Mouse (Mus musculus) forebrain, embryonic 11.5 days (tissue): Measurements from ENCODE around the gene Gm20388. TPM values are rescaled to one million over a fixed set of nuclear protein-coding genes. Genes with fewer than 3 reads are reported as not detected.
"Not testable (repeated sequence)": the region's sequence is repeated elsewhere in the genome, so short reads cannot be mapped to it uniquely, and the experiment has no call there.

ENCODE experiments used
- ATAC-seq: fragments of 200-750 bp; cut with Nextera tagmentation; replicated peaks from 2 replicates; pipeline ENCODE4 v1.8.0; 2017; ENCODE audit warnings: moderate TSS enrichment; ENCODE audit not compliant: low FRiP score
- DNase-seq: peaks from one replicate; pipeline ENCODE4 v3.0.0-alpha.2; 2017; ENCODE audit warnings: low spot score
- H3K27ac ChIP-seq: fragments of 300-500 bp; sonication (generic); 2 replicates; pipeline ENCODE4 v1.5.1; 2014; ENCODE audit warnings: low read depth, low read length
- H3K27me3 ChIP-seq: fragments of 300-500 bp; sonication (generic); 2 replicates; pipeline ENCODE4 v1.6.1; 2014; ENCODE audit warnings: mild to moderate bottlenecking, low read length, mixed read lengths; ENCODE audit not compliant: control insufficient read depth, insufficient read depth
- H3K36me3 ChIP-seq: fragments of 300-500 bp; sonication (generic); 2 replicates; pipeline ENCODE4 v1.6.1; 2014; ENCODE audit warnings: mild to moderate bottlenecking, low read length, moderate library complexity, mixed read lengths; ENCODE audit not compliant: control insufficient read depth, insufficient read depth
- H3K4me1 ChIP-seq: fragments of 300-500 bp; sonication (generic); replicated peaks from 2 replicates; pipeline ENCODE4 v1.6.1; 2014; ENCODE audit warnings: low read length, mixed read lengths; ENCODE audit not compliant: control insufficient read depth, insufficient read depth
- H3K4me2 ChIP-seq: fragments of 300-500 bp; sonication (generic); 2 replicates; pipeline ENCODE4 v1.6.1; 2014; ENCODE audit warnings: low read depth, mild to moderate bottlenecking, low read length, moderate library complexity, mixed read lengths; ENCODE audit not compliant: severe bottlenecking
- H3K4me3 ChIP-seq: fragments of 300-500 bp; sonication (generic); 2 replicates; pipeline ENCODE4 v1.5.1; 2014; ENCODE audit warnings: low read depth, low read length
- H3K9ac ChIP-seq: fragments of 300-500 bp; sonication (generic); 2 replicates; pipeline ENCODE4 v1.6.1; 2014; ENCODE audit warnings: low read length
- H3K9me3 ChIP-seq: fragments of 300-500 bp; sonication (generic); 2 replicates; pipeline ENCODE4 v1.6.1; 2016; ENCODE audit warnings: low read length, mixed read lengths; ENCODE audit not compliant: control insufficient read depth
- WGBS: fragments of 180-500 bp; shearing (Covaris S2); extraction: QIAGEN DNeasy Blood & Tissue Kit; methylation state at CpG from one replicate; pipeline ENCODE4 v1.1.7; 2014; 5-methylcytosine and 5-hydroxymethylcytosine counted together
- polyA plus RNA-seq: library from polyadenylated mRNA; unstranded; fragments of >200 nt; fragmentation: Nextera tagmentation; extraction: Ambion mirVana; gene quantifications from 2 replicates; pipeline ENCODE4 v1.2.1, GENCODE M21; 2014

The Gm20388 gene
- polyA plus RNA-seq, 1 experiment from 2014 or later = not detected

GRCm38 (mm10) chr8:123442351-123442750, 3531.7 kb downstream of the Gm20388 start:
- ATAC-seq (no peak), DNase-seq (no peak)
- no peaks in the 10 kb centered on the region for H3K27me3 ChIP-seq
- H3K4me3 ChIP-seq = peak overlapping the region; percentile 65; the same call in 1 of the 2 replicates
- no peak overlapping the region for H3K27ac ChIP-seq
- H3K4me2 ChIP-seq = no peak overlapping the region; the same call in 1 of the 2 replicates
- 79% methylated on average over 5 of the region's 5 CpGs for WGBS
- H3K36me3 ChIP-seq = no peaks in the 10 kb centered on the region
- no peak overlapping the region for H3K9ac ChIP-seq
- peaks cover 8% of the 10 kb centered on the region; the same call in 1 of the 2 replicates for H3K4me1 ChIP-seq
- H3K9me3 ChIP-seq = no peaks in the 10 kb centered on the region

GRCm38 (mm10) chr8:123442871-123443575, 3532.4 kb downstream of the Gm20388 start:
- Histone ChIP-seq H3K4me1 (peaks cover 8% of the 10 kb centered on the region; the same call in 1 of the 2 replicates), H3K9ac (peak overlapping the region; percentile 77), H3K4me2 (peak overlapping the region; percentile 71), H3K4me3 (peak overlapping the region; percentile 65), H3K9me3 (no peaks in the 10 kb centered on the region), H3K36me3 (no peaks in the 10 kb centered on the region), H3K27ac (0 out of 2 replicates have a peak overlapping the region, but pooled peaks have one; percentile 31), H3K27me3 (no peaks in the 10 kb centered on the region)
- peak; percentile 94 for DNase-seq
- WGBS = under 1% methylated on average over 37 of the region's 41 CpGs
- peak; percentile 95 for ATAC-seq

- Histone ChIP-seq H3K4me3 (peak overlapping the region; percentile 65), H3K36me3 (no peaks in the 10 kb centered on the region), H3K9ac (peak overlapping the region; percentile 77), H3K27ac (no peak overlapping the region), H3K27me3 (no peaks in the 10 kb centered on the region), H3K4me2 (peak overlapping the region; percentile 71), H3K9me3 (no peaks in the 10 kb centered on the region), H3K4me1 (peaks cover 8% of the 10 kb centered on the region; the same call in 1 of the 2 replicates)
- 33% methylated on average over 4 of the region's 4 CpGs for WGBS
- ATAC-seq (no peak), DNase-seq (no peak)
Observed at GRCm38 (mm10) chr8:123443576-123443921, 3532.9 kb downstream of the Gm20388 start.

DNA sequence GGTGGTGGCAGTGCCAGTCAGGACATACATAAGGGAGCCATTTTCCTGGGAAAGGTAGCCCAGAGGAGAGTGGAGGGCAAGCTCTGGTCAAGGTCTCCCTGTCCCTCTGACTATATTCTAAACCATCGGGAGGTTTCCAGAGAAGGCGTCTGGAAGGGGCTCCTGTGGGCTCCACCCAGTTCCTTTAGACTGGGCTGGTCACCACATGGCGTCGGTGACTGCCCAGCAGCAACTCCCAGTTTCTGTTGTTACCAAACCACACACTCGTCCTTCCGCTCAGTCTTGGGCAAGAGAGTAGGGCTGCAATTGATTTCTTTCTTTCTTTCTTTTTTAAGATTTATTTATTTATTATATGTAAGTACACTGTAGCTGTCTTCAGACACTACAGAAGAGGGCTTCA, 3533.5 kb downstream of the Gm20388 start:
- ATAC-seq = no peak
- no peaks in the 10 kb centered on the region for H3K27me3 ChIP-seq
- no peak for DNase-seq
- no peak overlapping the region for H3K4me3 ChIP-seq
- H3K4me1 ChIP-seq = peaks cover 8% of the 10 kb centered on the region; the same call in 1 of the 2 replicates
- no peaks in the 10 kb centered on the region for H3K36me3 ChIP-seq
- WGBS = 88% methylated on average over 6 of the region's 6 CpGs
- H3K27ac ChIP-seq = no peak overlapping the region
- H3K4me2 ChIP-seq = no peak overlapping the region
- H3K9me3 ChIP-seq = no peaks in the 10 kb centered on the region
- H3K9ac ChIP-seq = no peak overlapping the region

DNA sequence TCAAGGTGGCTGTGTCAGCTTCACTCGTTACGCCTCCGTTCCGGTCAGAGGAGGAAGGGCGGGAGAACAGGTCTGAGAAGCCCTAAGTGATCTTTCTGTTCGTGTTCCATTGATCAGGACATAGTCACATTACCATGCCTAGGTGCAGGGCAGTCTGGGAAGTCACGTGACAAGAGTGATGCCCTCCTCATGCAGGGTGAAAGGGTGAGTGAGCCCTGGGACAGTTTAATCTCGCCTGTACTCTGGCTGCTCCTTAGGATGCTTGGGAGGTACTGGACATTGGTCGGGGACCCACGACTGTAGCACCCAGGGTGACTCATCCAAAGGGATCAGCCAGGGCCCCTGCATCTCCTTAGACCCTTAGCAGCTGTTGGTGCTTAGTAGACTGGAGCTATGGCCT, 3535.3 kb downstream of the Gm20388 start:
- no peaks in the 10 kb centered on the region for H3K36me3 ChIP-seq
- H3K4me2 ChIP-seq = no peak overlapping the region
- H3K9me3 ChIP-seq = no peaks in the 10 kb centered on the region
- H3K27me3 ChIP-seq = no peaks in the 10 kb centered on the region
- no peak for ATAC-seq
- no peak overlapping the region for H3K27ac ChIP-seq
- no peak overlapping the region for H3K9ac ChIP-seq
- H3K4me3 ChIP-seq = no peak overlapping the region
- H3K4me1 ChIP-seq = peaks cover 8% of the 10 kb centered on the region; the same call in 1 of the 2 replicates
- no peak for DNase-seq
- WGBS = 89% methylated on average over 10 of the region's 10 CpGs

- Histone ChIP-seq H3K9ac (no peak overlapping the region), H3K27ac (no peak overlapping the region), H3K36me3 (no peaks in the 10 kb centered on the region), H3K9me3 (no peaks in the 10 kb centered on the region), H3K4me3 (no peak overlapping the region), H3K4me1 (peaks cover 8% of the 10 kb centered on the region; the same call in 1 of the 2 replicates), H3K27me3 (no peaks in the 10 kb centered on the region), H3K4me2 (no peak overlapping the region)
- no peak for DNase-seq
- WGBS = 93% methylated on average over 6 of the region's 6 CpGs
- no peak for ATAC-seq
Observed at GRCm38 (mm10) chr8:123446799-123447198, 3536.2 kb downstream of the Gm20388 start.

DNA sequence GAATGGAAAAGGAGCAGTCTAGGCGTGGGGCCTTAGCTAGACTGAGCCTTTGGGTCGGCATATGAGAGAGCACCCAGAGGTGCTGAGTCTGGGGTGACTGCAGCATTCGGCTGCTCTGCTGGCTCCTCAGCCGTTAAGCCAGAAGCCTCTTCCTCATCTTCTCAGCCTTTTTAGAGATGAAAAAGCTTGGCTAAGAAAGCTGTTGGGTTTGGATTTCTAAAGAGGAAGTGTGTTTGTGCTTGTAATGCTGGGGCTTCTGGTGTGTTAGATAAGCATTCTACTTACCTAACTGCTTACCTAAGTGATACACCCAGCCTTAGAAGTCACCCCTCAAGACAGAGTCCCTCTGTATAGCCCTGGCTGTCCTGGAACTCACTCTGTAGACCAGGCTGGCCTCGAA, 3540.1 kb downstream of the Gm20388 start:
- no peak overlapping the region for H3K4me2 ChIP-seq
- ATAC-seq (no peak), DNase-seq (no peak)
- H3K9me3 ChIP-seq = no peaks in the 10 kb centered on the region
- H3K9ac ChIP-seq = no peak overlapping the region
- no peak overlapping the region for H3K4me3 ChIP-seq
- no peak overlapping the region for H3K27ac ChIP-seq
- no peaks in the 10 kb centered on the region; the same call in 1 of the 2 replicates for H3K36me3 ChIP-seq
- no peaks in the 10 kb centered on the region for H3K4me1 ChIP-seq
- H3K27me3 ChIP-seq = no peaks in the 10 kb centered on the region
- 92% methylated on average over 5 of the region's 5 CpGs for WGBS

DNA sequence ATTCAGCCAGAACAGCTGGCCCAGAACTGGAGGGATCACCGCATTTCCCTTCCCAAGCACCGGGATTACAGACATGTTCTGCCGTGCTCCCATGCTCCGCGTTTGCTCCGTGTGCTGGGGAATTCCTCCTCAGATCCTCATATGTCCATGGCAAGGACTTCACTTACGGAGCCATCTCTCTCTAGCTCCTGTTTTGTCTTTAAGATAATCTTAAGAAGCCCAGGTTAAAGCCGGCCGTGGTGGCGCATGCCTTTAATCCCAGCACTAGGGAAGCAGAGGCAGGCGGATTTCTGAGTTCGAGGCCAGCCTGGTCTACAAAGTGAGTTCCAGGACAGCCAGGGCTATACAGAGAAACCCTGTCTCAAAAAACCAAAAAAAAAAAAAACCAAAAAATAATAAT, 3541.1 kb downstream of the Gm20388 start:
- H3K27ac ChIP-seq, H3K27me3 ChIP-seq, H3K9me3 ChIP-seq, H3K4me3 ChIP-seq, H3K4me1 ChIP-seq, DNase-seq, ATAC-seq, H3K9ac ChIP-seq, H3K36me3 ChIP-seq, H3K4me2 ChIP-seq: not testable (repeated sequence)
- 93% methylated on average over 12 of the region's 12 CpGs for WGBS

DNA sequence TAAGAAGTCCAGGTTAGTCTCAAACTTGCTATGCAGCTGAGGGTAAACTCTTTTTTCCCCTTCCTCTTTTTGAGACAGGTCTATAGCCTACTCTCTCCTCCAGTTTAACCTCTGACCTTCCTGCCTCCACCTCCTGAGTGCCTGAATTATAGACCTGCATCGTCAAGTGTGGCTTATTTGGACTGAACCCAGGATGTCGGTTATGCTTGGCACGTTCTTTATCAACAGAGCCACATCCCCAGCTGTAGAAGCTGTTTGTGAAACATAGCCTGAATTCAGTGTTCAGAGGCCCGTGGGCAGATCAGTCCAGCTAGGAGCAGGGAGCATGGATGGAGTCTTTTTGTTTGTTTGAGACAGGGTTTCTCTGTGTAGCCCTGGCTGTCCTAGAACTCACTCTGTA, 3541.5 kb downstream of the Gm20388 start:
- 87% methylated on average over 4 of the region's 4 CpGs for WGBS
- H3K9ac ChIP-seq = no peak overlapping the region
- no peak overlapping the region for H3K4me3 ChIP-seq
- H3K4me1 ChIP-seq = no peaks in the 10 kb centered on the region
- no peak overlapping the region for H3K4me2 ChIP-seq
- DNase-seq (no peak), ATAC-seq (no peak)
- no peaks in the 10 kb centered on the region for H3K9me3 ChIP-seq
- H3K27ac ChIP-seq = no peak overlapping the region
- H3K36me3 ChIP-seq = no peaks in the 10 kb centered on the region; the same call in 1 of the 2 replicates
- no peaks in the 10 kb centered on the region for H3K27me3 ChIP-seq
